Mouse (Mus musculus) cerebellum, adult 2 months (tissue): Measurements from ENCODE around the gene Tex22. TPM values are rescaled to one million over a fixed set of nuclear protein-coding genes. Genes with fewer than 3 reads are reported as not detected.

Experiments used
- DNase-seq, 2 experiments: peaks; one replicate each; pipeline ENCODE4 v3.0.0; 2021
- H3K27ac ChIP-seq: fragments of 200-500 bp; 2 replicates; pipeline ENCODE4 v1.5.1; 2012; ENCODE audit warnings: low read length, control low read depth, inconsistent platforms; ENCODE audit not compliant: insufficient read depth
- H3K27me3 ChIP-seq: fragments of 200-500 bp; 2 replicates; pipeline ENCODE4 v1.6.1; 2012; ENCODE audit warnings: inconsistent platforms, mild to moderate bottlenecking, low read length, moderate library complexity; ENCODE audit not compliant: control insufficient read depth, insufficient read depth
- H3K4me1 ChIP-seq: fragments of 200-500 bp; 2 replicates; pipeline ENCODE4 v1.6.1; 2011; ENCODE audit warnings: low read length; ENCODE audit not compliant: control insufficient read depth, insufficient read depth
- H3K4me3 ChIP-seq: fragments of 200-500 bp; replicated peaks from 2 replicates; pipeline ENCODE3; 2011; ENCODE audit warnings: mild to moderate bottlenecking, low read depth, low read length, control low read depth; ENCODE audit not compliant: insufficient read depth
- CTCF ChIP-seq: fragments of 200-500 bp; IDR thresholded peaks from 2 replicates; pipeline ENCODE4 v1.5.1; 2011; ENCODE audit warnings: low read depth, mild to moderate bottlenecking, control low read depth, low read length, moderate library complexity, borderline replicate concordance; ENCODE audit not compliant: insufficient read depth
- POLR2A ChIP-seq: fragments of 200-500 bp; IDR thresholded peaks from 2 replicates; pipeline ENCODE4 v1.6.1; 2011; ENCODE audit warnings: low read length, control low read depth, borderline replicate concordance; ENCODE audit not compliant: insufficient read depth
- WGBS: fragments of 180-500 bp; shearing (Covaris S2); methylation state at CpG from one replicate; pipeline ENCODE4 v1.1.7; 2018; 5-methylcytosine and 5-hydroxymethylcytosine counted together
- polyA plus RNA-seq: library from polyadenylated mRNA; depleted of rRNA; stranded (reverse); fragments of >200 nt; gene quantifications from 2 replicates; pipeline ENCODE4 v1.2.3, GENCODE M21; 2012

Gene Tex22
- polyA plus RNA-seq, 1 experiment: 0.25 TPM

- Histone ChIP-seq H3K27ac (no peak overlapping the region), H3K27me3 (no peaks in the 10 kb centered on the region), H3K4me1 (peaks cover 19% of the 10 kb centered on the region), H3K4me3 (no peak overlapping the region)
- no peak for DNase-seq
- TF ChIP-seq CTCF (no peak), POLR2A (no peak)
- 88% methylated on average over 15 of the region's 15 CpGs for WGBS
Observed at GRCm38 (mm10) chr12:113046861-113047260, 27.4 kb upstream of the Tex22 start.

GRCm38 (mm10) chr12:113048103-113048502 is 26.2 kb upstream of the Tex22 start:
- H3K4me3 ChIP-seq: no peak overlapping the region
- H3K27me3 ChIP-seq: no peaks in the 10 kb centered on the region
- no peak overlapping the region for H3K27ac ChIP-seq
- no peak for TF ChIP-seq CTCF
- no peak for TF ChIP-seq POLR2A
- peaks cover 19% of the 10 kb centered on the region for H3K4me1 ChIP-seq
- WGBS: 53% methylated on average over 5 of the region's 5 CpGs
- DNase-seq: peak in 1 of 2 experiments; percentile 44

GRCm38 (mm10) chr12:113049836-113050235 is 24.5 kb upstream of the Tex22 start:
- no peak overlapping the region for H3K4me3 ChIP-seq
- 92% methylated on average over 9 of the region's 9 CpGs for whole genome bisulfite sequencing
- no peak overlapping the region for H3K27ac ChIP-seq
- no peak for DNase-seq
- peaks cover 7% of the 10 kb centered on the region for H3K4me1 ChIP-seq
- TF ChIP-seq CTCF (no peak), POLR2A (no peak)
- H3K27me3 ChIP-seq: no peaks in the 10 kb centered on the region

- DNase-seq: no peak
- Histone ChIP-seq H3K27me3 (no peaks in the 10 kb centered on the region), H3K4me3 (no peak overlapping the region), H3K27ac (no peak overlapping the region), H3K4me1 (peaks cover 3% of the 10 kb centered on the region)
- 93% methylated on average over 12 of the region's 12 CpGs for WGBS
- TF ChIP-seq CTCF: no peak
- TF ChIP-seq POLR2A: no peak
Observed at GRCm38 (mm10) chr12:113050671-113051070, 23.6 kb upstream of the Tex22 start.

GRCm38 (mm10) chr12:113051628-113052403 is 22.5 kb upstream of the Tex22 start:
- Histone ChIP-seq H3K4me3 (no peak overlapping the region), H3K4me1 (peaks cover 3% of the 10 kb centered on the region), H3K27ac (no peak overlapping the region), H3K27me3 (no peaks in the 10 kb centered on the region)
- TF ChIP-seq CTCF (no peak), POLR2A (no peak)
- DNase-seq: no peak
- WGBS: 61% methylated on average over 9 of the region's 9 CpGs

- no peak overlapping the region for H3K27ac ChIP-seq
- no peak for TF ChIP-seq POLR2A
- TF ChIP-seq CTCF: no peak
- no peak for DNase-seq
- no peak overlapping the region for H3K4me3 ChIP-seq
- 92% methylated on average over 8 of the region's 8 CpGs for WGBS
- H3K4me1 ChIP-seq: no peaks in the 10 kb centered on the region
- H3K27me3 ChIP-seq: no peaks in the 10 kb centered on the region
Observed at GRCm38 (mm10) chr12:113056089-113056488, 18.2 kb upstream of the Tex22 start.

GRCm38 (mm10) chr12:113060178-113060577 is 14.1 kb upstream of the Tex22 start:
- 92% methylated on average over 5 of the region's 5 CpGs for WGBS
- H3K27ac ChIP-seq: no peak overlapping the region
- no peaks in the 10 kb centered on the region for H3K27me3 ChIP-seq
- no peaks in the 10 kb centered on the region for H3K4me1 ChIP-seq
- no peak for DNase-seq
- no peak overlapping the region for H3K4me3 ChIP-seq
- no peak for TF ChIP-seq POLR2A

GRCm38 (mm10) chr12:113061606-113062005 is 12.7 kb upstream of the Tex22 start:
- H3K27me3 ChIP-seq: no peaks in the 10 kb centered on the region
- H3K4me1 ChIP-seq: peaks cover 5% of the 10 kb centered on the region
- H3K27ac ChIP-seq: no peak overlapping the region
- no peak for DNase-seq
- TF ChIP-seq CTCF (no peak), POLR2A (no peak)
- WGBS: 87% methylated on average over 9 of the region's 9 CpGs
- H3K4me3 ChIP-seq: no peak overlapping the region
